Mouse (Mus musculus): ENCODE data around the gene Mrpl51. TPM values are rescaled to one million over a fixed set of nuclear protein-coding genes. Genes with fewer than 3 reads are reported as not detected.
A peak's percentile ranks its signal among the peaks of the same experiment; 100 is the strongest.

Gene Mrpl51
- polyA plus RNA-seq, 1 experiment from 2014 or later: 217 TPM

DNA sequence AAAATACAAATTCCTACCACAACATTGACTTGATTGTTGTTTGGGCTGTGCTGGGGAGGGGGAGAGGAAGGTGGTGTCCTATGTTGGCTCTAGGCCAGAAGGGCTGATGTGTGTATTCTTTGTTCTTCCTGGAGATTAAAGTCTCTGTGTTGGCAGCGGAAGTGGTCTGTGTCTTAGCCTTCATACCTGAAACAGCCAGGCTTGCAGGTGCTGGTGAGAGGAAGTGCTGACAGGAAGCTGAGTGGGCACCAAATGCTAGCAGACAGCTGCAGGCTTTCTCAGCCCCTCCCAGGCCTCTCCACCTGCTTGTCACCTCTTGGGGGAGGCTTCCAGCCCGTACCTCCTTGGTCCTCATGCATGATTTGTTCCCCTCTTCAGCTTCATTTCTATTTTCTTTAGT lies 30.5 kb downstream of the Mrpl51 start:
- Histone ChIP-seq H3K4me3 (replicated peaks) (no peak overlapping the region), H3K9ac (no peak overlapping the region), H3K27ac (no peak overlapping the region), H3K4me1 (replicated peaks) (peaks cover under 1% of the 10 kb centered on the region), H3K36me3 (peaks cover 16% of the 10 kb centered on the region), H3K9me3 (replicated peaks) (no peaks in the 10 kb centered on the region), H3K4me2 (no peak overlapping the region), H3K27me3 (no peaks in the 10 kb centered on the region)
- 52% methylated on average over 2 of the region's 2 CpGs for WGBS (ENCODE audit: insufficient replicate concordance)
- no peak for DNase-seq
- no peak for ATAC-seq (ENCODE audit: low read depth)

DNA sequence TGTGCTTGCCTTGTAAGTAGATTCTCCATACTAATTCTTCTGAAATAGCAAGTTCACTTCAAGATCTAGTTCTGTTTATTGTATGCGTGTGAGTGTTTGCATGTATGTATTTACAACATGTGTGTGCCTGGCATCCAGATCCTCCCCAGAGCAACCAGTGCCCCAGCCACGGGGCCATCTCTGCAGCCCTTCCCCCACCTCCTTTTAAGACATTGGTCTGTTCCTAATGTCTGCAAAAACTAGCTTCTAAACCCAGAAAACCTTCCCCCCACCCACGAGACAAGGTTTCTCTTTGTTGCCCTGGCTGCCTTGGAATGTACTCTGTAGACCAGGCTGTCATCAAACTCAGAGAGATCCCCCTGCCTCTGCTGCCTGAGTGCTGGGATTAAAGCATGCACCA lies 31.0 kb downstream of the Mrpl51 start:
- no peaks in the 10 kb centered on the region for H3K4me1 ChIP-seq (replicated peaks)
- ATAC-seq (ENCODE audit: low read depth) (no peak), DNase-seq (no peak)
- peaks cover 16% of the 10 kb centered on the region for H3K36me3 ChIP-seq
- H3K4me3 ChIP-seq (replicated peaks): no peak overlapping the region
- H3K27ac ChIP-seq: no peak overlapping the region
- no peaks in the 10 kb centered on the region for H3K9me3 ChIP-seq (replicated peaks)
- H3K4me2 ChIP-seq: no peak overlapping the region
- 63% methylated on average over 3 of the region's 3 CpGs for whole genome bisulfite sequencing (ENCODE audit: insufficient replicate concordance)
- no peak overlapping the region for H3K9ac ChIP-seq
- no peaks in the 10 kb centered on the region for H3K27me3 ChIP-seq

DNA sequence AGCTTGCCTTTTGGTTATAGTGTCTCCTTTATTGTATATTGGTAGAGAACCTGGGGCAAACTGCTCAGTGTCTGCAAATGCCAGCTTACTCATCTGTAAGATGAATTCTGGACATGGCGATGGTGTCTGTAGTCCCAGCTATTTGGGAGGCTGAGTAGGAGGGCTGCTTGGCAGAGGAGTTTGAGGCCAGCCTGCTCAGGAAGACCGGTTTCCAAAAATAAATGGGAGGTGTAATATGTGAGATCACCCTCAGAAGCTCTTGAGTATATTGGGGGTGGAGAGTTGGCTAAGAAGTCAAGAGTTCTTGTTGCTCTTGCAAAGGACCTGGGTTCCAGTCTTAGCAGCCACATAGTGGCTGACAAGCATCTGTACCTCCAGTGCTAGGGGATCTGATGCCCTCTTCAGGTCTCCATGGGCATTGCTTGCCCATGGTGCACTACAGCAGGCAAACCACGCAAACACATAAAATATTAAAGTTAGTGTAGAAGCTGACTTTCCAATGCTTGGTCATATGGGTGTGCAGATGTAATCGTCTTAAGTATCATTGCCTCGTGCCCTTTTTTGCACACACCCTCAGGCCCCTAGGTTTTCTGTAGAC lies 34.0 kb downstream of the Mrpl51 start:
- Histone ChIP-seq H3K9me3 (replicated peaks) (no peaks in the 10 kb centered on the region), H3K4me3 (replicated peaks) (no peak overlapping the region), H3K4me2 (no peak overlapping the region), H3K27me3 (no peaks in the 10 kb centered on the region), H3K27ac (no peak overlapping the region), H3K36me3 (peaks cover 16% of the 10 kb centered on the region), H3K9ac (no peak overlapping the region), H3K4me1 (replicated peaks) (peaks cover 2% of the 10 kb centered on the region)
- DNase-seq (no peak), ATAC-seq (ENCODE audit: low read depth) (no peak)
- WGBS (ENCODE audit: insufficient replicate concordance): 67% methylated on average over 5 of the region's 5 CpGs

DNA sequence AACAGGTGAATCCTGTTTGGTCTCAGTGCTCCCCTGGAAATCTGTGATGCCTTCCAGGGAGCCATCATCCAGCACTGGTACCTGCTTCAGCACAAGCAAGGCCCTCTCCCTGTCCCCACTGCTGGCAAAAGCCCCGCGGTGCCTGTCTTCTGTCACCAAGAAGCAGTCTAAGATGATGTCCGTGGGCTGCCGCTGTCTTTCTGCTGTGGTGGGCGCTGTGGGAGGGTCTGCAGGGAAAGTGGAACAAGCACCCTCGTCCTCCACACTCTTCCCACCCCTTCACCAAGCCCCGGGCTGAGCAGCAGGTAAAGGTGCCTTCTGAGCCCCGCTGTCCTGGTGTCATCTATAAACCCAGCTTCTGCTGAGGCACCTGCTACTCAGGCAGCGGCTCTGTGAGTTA lies 39.0 kb downstream of the Mrpl51 start:
- DNase-seq: no peak
- Histone ChIP-seq H3K9ac (peak overlapping the region; percentile 20; the same call in 1 of the 2 replicates), H3K4me1 (replicated peaks) (peaks cover 36% of the 10 kb centered on the region), H3K27me3 (no peaks in the 10 kb centered on the region), H3K9me3 (replicated peaks) (no peaks in the 10 kb centered on the region), H3K27ac (peak overlapping the region; percentile 90; the same call in 1 of the 2 replicates), H3K4me2 (peak overlapping the region; percentile 92), H3K4me3 (replicated peaks) (peak overlapping the region; percentile 76), H3K36me3 (peaks cover 5% of the 10 kb centered on the region; the same call in 1 of the 2 replicates)
- 58% methylated on average over 9 of the region's 9 CpGs for WGBS (ENCODE audit: insufficient replicate concordance)
- no peak for ATAC-seq (ENCODE audit: low read depth)

DNA sequence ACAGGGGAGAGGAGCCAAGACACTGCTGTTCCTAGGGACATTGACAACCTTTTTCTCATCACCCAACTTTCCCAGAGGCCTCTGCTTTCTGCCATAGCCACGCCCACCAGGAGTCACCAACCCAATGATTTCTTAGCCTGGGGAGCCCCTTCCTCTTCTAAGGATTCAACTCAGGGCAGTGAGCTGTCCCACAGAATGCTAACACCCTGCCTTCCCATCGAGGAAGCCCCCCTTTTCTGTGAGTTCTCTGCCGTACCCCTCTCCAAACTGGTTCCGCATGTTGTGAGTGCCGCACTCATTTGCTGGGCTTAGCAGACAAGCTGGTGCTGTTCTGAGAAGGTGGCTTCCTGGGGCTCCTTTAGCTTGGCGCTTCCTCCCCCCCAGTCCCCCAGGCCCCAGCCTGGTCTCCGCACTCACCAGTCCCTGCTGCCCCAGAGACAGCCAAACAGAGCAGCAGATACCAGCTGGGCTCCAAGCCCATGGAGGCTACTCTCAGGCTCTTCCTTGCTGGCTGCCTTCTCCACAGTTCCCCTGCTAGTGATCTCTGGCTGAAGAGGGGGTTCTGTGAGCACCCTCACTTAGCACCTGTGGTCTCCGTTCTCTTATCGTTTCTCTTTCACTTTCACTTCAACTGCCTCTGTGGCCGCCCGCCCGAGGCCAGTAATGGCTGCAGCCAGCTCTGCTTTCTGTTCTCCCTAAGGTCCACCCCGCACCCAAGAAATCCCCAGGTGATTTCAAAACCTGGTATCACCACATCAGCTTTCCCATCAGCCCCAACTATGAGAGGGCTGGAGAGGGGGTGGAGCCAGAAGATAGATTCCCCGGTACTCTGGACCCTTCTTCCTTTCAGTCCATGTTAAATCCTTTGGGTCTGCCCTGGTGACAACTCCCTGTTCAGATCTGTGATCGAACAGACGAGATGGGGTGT lies 39.8 kb downstream of the Mrpl51 start, which contains the start of gene Tapbpl:
Gene Tapbpl, minus strand, starts transcription at position 744 of the 928 bp plus-strand sequence.
- peak within 1 kb of the TSS; percentile 76 for H3K4me3 ChIP-seq (replicated peaks)
- peaks cover 3% of the 10 kb centered on the region; the same call in 1 of the 2 replicates for H3K36me3 ChIP-seq
- WGBS (ENCODE audit: insufficient replicate concordance): under 1% methylated on average over 16 of the region's 16 CpGs
- no peaks in the 10 kb centered on the region for H3K27me3 ChIP-seq
- peak within 1 kb of the TSS; percentile 92 for H3K4me2 ChIP-seq
- H3K4me1 ChIP-seq (replicated peaks): peaks cover 36% of the 10 kb centered on the region
- peak; percentile 56 for DNase-seq
- H3K9me3 ChIP-seq (replicated peaks): no peaks in the 10 kb centered on the region
- H3K27ac ChIP-seq: peak within 1 kb of the TSS; percentile 90
- peak within 1 kb of the TSS; percentile 87 for H3K9ac ChIP-seq
- ATAC-seq (ENCODE audit: low read depth): peak; percentile 63

DNA sequence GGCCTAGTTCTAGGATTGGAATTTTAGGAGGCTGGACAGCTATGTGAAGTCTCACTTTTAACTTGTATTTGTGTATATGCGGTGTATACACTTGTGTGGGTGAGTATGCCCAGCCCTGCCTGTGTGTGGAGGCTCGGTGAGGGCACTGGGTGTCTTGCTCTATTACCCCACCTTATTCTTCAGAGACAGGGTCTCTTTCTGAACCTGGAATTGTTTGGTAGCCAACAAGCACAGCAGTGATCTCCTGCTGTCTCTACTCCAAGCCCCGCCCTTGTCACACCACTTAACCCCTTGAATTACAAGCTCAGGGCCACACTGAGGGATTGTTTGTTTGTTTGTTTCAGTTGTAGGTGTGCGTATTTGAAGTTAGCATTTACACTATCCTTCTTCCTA lies 40.4 kb downstream of the Mrpl51 start:
- peak overlapping the region; percentile 76 for H3K4me3 ChIP-seq (replicated peaks)
- peak overlapping the region; percentile 90 for H3K27ac ChIP-seq
- peak overlapping the region; percentile 92 for H3K4me2 ChIP-seq
- no peaks in the 10 kb centered on the region for H3K27me3 ChIP-seq
- peak overlapping the region; percentile 87 for H3K9ac ChIP-seq
- H3K36me3 ChIP-seq: no peaks in the 10 kb centered on the region
- 28% methylated on average over 4 of the region's 4 CpGs for WGBS (ENCODE audit: insufficient replicate concordance)
- peaks cover 36% of the 10 kb centered on the region for H3K4me1 ChIP-seq (replicated peaks)
- H3K9me3 ChIP-seq (replicated peaks): no peaks in the 10 kb centered on the region
- DNase-seq (no peak), ATAC-seq (ENCODE audit: low read depth) (peak; percentile 22)

DNA sequence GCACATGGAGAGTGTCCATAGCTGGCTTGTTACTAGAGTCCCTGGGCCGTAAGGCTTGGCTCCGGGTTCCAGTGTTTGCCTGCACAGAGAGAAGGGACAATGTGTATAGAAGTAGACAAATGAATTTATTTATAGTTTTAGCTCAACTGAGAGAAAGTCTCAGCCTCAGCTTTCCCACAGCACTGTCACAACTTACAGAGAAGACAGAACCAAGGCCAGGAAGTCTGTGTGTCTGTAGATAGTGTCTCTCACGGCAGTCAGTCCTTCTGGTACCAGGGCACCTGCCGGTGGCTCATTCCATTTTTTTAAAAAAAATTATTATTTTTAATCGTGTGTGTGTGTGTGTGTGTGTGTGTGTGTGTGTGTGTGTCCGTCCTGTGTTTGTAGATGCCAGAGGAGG lies 40.9 kb downstream of the Mrpl51 start:
- Histone ChIP-seq H3K27ac (peak overlapping the region; percentile 90), H3K4me1 (replicated peaks) (peaks cover 36% of the 10 kb centered on the region), H3K36me3 (no peaks in the 10 kb centered on the region), H3K4me2 (peak overlapping the region; percentile 92), H3K9me3 (replicated peaks) (no peaks in the 10 kb centered on the region), H3K9ac (peak overlapping the region; percentile 87), H3K4me3 (replicated peaks) (peak overlapping the region; percentile 76), H3K27me3 (no peaks in the 10 kb centered on the region)
- WGBS (ENCODE audit: insufficient replicate concordance): 22% methylated on average over 6 of the region's 6 CpGs
- no peak for DNase-seq
- peak; percentile 4; the same call in 1 of the 2 replicates for ATAC-seq (ENCODE audit: low read depth)

DNA sequence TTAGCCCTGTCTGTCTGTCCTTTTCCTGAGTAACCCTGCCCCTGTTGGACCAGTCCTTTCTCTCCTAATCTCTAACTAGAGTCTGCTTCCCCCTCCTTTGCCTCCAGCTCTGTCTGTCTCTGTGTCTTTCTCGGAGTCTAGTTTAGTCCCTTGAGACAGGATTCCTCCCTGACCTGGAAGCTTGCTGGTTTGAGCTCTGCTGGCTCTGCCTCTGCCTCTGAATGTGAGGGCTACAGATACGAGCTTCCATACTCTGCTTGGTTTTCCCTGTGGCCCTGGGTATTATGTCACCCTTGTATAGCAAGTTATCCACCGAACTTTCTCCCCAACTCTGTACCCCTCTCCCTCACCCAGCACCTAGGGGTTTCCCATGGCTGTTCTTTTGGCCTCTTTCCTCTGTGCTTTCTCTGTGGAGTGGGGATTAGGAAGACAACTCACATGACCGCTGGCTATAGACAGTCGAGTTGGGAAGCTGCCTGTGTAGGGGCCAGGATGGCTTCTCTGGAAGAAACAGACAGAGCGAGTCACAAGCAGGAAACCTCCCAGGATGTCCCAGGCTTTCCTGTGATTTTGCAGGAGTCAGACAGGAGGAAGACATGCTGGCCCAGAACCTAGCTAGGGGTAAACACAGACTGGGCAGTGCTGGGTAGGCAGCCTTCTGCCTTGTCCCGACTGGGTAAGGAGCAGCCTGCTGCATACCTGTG lies 42.4 kb downstream of the Mrpl51 start:
- ATAC-seq (ENCODE audit: low read depth) (no peak), DNase-seq (no peak)
- Histone ChIP-seq H3K9ac (no peak overlapping the region), H3K4me1 (replicated peaks) (peaks cover 44% of the 10 kb centered on the region), H3K9me3 (replicated peaks) (no peaks in the 10 kb centered on the region), H3K4me2 (no peak overlapping the region), H3K27me3 (no peaks in the 10 kb centered on the region), H3K4me3 (replicated peaks) (no peak overlapping the region), H3K36me3 (no peaks in the 10 kb centered on the region), H3K27ac (peak overlapping the region; percentile 40; the same call in 1 of the 2 replicates)
- 52% methylated on average over 7 of the region's 7 CpGs for WGBS (ENCODE audit: insufficient replicate concordance)

DNA sequence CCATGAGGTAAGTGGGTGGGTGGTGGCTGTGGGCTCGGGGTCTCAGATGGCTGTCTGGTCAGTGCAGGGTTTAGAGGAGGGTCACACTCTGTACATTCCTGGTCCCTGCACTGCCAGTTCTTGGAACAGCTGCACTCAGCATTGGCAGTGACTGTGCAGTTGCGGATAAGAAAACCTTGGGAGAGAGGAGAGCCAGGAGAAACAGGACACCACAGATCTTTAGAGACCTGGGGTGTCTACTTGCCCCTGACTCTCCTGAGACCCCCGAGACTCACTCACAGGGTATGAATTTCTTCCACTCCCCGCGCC lies 42.9 kb downstream of the Mrpl51 start:
- Histone ChIP-seq H3K4me1 (replicated peaks) (peaks cover 44% of the 10 kb centered on the region), H3K27ac (no peak overlapping the region), H3K9ac (no peak overlapping the region), H3K4me3 (replicated peaks) (no peak overlapping the region), H3K36me3 (no peaks in the 10 kb centered on the region), H3K27me3 (no peaks in the 10 kb centered on the region), H3K4me2 (no peak overlapping the region), H3K9me3 (replicated peaks) (no peaks in the 10 kb centered on the region)
- 55% methylated on average over 5 of the region's 5 CpGs for WGBS (ENCODE audit: insufficient replicate concordance)
- ATAC-seq (ENCODE audit: low read depth) (no peak), DNase-seq (no peak)

DNA sequence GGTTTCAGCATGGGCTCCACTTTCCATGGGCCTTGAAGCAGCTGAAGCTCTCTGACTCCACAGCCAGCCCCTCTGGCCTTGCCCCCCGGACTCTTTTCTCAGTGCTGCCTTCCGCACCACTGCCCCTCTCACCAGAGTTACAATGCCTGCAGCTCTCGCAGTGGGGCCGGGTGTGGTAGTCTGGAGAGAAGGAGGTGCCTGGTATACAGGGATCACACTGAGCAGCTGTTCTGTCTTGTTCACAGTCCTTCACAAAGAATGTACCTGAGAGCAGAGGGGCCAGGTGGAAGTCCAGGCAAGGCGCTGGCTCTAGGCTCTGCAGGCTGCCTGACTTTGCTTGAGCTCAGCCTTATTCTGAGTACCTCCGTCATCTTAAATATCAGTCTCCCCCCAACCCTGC lies 44.7 kb downstream of the Mrpl51 start:
- H3K36me3 ChIP-seq: no peaks in the 10 kb centered on the region
- DNase-seq (no peak), ATAC-seq (ENCODE audit: low read depth) (no peak)
- no peaks in the 10 kb centered on the region for H3K27me3 ChIP-seq
- no peak overlapping the region for H3K4me2 ChIP-seq
- peaks cover 34% of the 10 kb centered on the region for H3K4me1 ChIP-seq (replicated peaks)
- no peaks in the 10 kb centered on the region for H3K9me3 ChIP-seq (replicated peaks)
- H3K4me3 ChIP-seq (replicated peaks): no peak overlapping the region
- WGBS (ENCODE audit: insufficient replicate concordance): 72% methylated on average over 6 of the region's 6 CpGs
- 0 out of 2 replicates have a peak overlapping the region, but pooled peaks have one; percentile 13 for H3K9ac ChIP-seq
- no peak overlapping the region for H3K27ac ChIP-seq

DNA sequence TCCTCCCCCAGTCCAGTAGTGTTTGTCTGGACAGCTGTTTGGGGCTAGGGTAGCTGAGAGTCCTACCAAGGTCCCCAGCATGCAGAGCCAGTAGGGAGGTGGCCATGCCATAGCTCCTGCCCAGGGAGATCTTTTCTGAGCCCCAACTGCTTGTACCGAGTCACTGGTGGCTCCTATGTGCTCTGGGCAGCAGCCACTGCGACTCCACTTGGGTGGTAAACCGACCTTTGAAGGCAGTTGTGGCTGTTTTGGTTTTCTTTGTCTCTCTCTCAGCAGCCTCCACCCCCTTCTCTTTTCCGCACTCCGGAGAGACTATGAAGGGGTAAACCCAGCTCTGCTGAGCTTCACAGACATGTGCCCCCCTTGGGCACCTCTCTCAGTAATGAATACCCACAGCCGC lies 45.2 kb downstream of the Mrpl51 start, which contains the start of gene Cd27:
Gene Cd27, minus strand, starts transcription at position 229 of the 400 bp plus-strand sequence.
- DNase-seq: no peak
- H3K27ac ChIP-seq: no peak within 1 kb of the TSS
- WGBS (ENCODE audit: insufficient replicate concordance): 43% methylated on average over 6 of the region's 6 CpGs

More for the DNA sequence above, 45.2 kb downstream of the Mrpl51 start, which contains the start of gene Cd27:
- Histone ChIP-seq H3K27me3 (no peaks in the 10 kb centered on the region), H3K9me3 (replicated peaks) (no peaks in the 10 kb centered on the region), H3K4me3 (replicated peaks) (no peak within 1 kb of the TSS), H3K4me1 (replicated peaks) (peaks cover 30% of the 10 kb centered on the region), H3K9ac (0 out of 2 replicates have a peak within 1 kb of the TSS, but pooled peaks have one; percentile 13), H3K36me3 (no peaks in the 10 kb centered on the region), H3K4me2 (no peak within 1 kb of the TSS)
- ATAC-seq (ENCODE audit: low read depth): no peak

All from liver, embryonic 13.5 days (tissue).